Mouse (Mus musculus) olfactory bulb, adult 2 months (tissue): ENCODE data around the gene Rwdd3.

ENCODE experiments used
- CTCF ChIP-seq: fragments of 200-500 bp; IDR thresholded peaks from 2 replicates; pipeline ENCODE4 v1.5.1; 2012; ENCODE audit warnings: low read depth, mild to moderate bottlenecking, low read length, moderate library complexity; ENCODE audit not compliant: insufficient read depth
- POLR2A ChIP-seq: fragments of 200-500 bp; IDR thresholded peaks from 2 replicates; pipeline ENCODE4 v1.6.1; 2012; ENCODE audit warnings: mild to moderate bottlenecking, low read depth, low read length, moderate library complexity; ENCODE audit not compliant: insufficient read depth

DNA sequence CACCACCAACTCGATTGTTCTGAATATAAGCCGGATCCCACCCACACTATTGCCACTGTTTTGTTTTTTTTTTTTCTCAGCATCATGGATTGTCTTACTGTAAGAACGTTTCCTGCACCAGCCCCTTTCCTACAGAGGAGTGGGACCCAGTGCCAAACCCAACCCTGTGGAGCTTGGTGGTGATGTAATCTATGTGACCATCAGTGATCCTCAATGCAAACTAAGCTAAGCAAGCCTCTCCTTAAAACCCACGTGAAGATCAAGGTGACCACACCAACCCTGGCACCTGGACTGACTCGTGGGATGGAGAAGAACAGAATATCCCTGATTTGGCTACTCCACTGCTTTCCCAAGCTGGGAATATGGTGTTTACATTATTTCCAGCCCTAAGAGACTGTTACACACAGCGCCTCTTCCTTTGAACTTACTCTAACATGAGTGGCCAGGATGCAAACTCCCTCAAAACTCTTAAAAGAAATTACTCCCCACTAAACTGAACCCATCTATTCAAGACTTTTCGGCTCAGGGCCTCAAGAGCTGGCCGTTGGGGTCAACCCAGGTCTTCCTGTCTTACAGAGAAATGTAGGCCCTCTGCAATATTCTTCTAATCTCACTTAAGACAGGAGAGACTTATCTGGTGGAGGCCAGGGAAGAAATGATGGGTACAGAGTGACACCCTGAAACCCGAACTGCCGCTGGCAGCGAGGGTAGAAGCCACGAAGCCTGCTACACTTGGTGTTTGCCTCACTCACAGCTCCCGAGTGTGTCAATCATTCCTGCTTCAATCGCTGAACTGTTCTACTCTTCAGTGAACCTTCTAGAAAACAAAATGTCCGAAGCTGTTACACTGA lies 2.2 kb downstream of the Rwdd3 start:
- TF ChIP-seq CTCF (no peak), POLR2A (no peak)
